Mouse (Mus musculus): ENCODE results near the gene Spag4.

GRCm38 (mm10) chr2:156018106-156018505 lies 46.9 kb upstream of the Spag4 start:
- TF ChIP-seq USF1 (IDR thresholded peaks at IDR 0.05; ENCODE audit: low read depth) (no peak), CTCF (IDR thresholded peaks at IDR 0.05; ENCODE audit: control insufficient read depth, insufficient read depth, insufficient read length) (no peak), MAX (IDR thresholded peaks at IDR 0.05) (no peak), FOSL1 (IDR thresholded peaks at IDR 0.05; ENCODE audit: insufficient read depth, low read length, poor library complexity, severe bottlenecking) (no peak), CEBPB (IDR thresholded peaks at IDR 0.05; ENCODE audit: low read depth) (no peak)

Measured in C2C12 (cell line).